Mouse (Mus musculus): ENCODE results near the gene Timm8b.
"Not testable (repeated sequence)": the region's sequence is repeated elsewhere in the genome, so short reads cannot be mapped to it uniquely, and the experiment has no call there.

The Timm8b gene

GRCm38 (mm10) chr9:50602055-50602845, 1.5 kb upstream of the Timm8b start:
- DNase-seq (ENCODE audit: low spot score in 2 of 2): no peak

GRCm38 (mm10) chr9:50603998-50604324, 251 bp downstream of the Timm8b start:
- DNase-seq (ENCODE audit: low spot score in 2 of 2): no peak

- no peak for DNase-seq (ENCODE audit: low spot score in 2 of 2)
Observed at GRCm38 (mm10) chr9:50604338-50604737, 628 bp downstream of the Timm8b start.

- no peak for DNase-seq (ENCODE audit: low spot score in 2 of 2)
Observed at GRCm38 (mm10) chr9:50612115-50612514, 8.4 kb downstream of the Timm8b start.

- no peak for DNase-seq (ENCODE audit: low spot score in 2 of 2)
Observed at GRCm38 (mm10) chr9:50616161-50616560, 12.5 kb downstream of the Timm8b start.

- DNase-seq (ENCODE audit: low spot score in 2 of 2): peak; percentile 86 to 88
Observed at GRCm38 (mm10) chr9:50616766-50617603, 13.3 kb downstream of the Timm8b start, which contains the start of the genes Pih1d2 and Nkapd1. Pih1d2 (plus strand) TSS chr9:50617321. Nkapd1 (minus strand) TSS chr9:50617464.

- DNase-seq (ENCODE audit: low spot score in 2 of 2): no peak
Observed at GRCm38 (mm10) chr9:50617794-50618330, 14.2 kb downstream of the Timm8b start.

GRCm38 (mm10) chr9:50630903-50631302, 27.2 kb downstream of the Timm8b start:
- not testable (repeated sequence) for DNase-seq (ENCODE audit: low spot score in 2 of 2)

GRCm38 (mm10) chr9:50632016-50632688, 28.4 kb downstream of the Timm8b start:
- no peak for DNase-seq (ENCODE audit: low spot score in 2 of 2)

GRCm38 (mm10) chr9:50633059-50633458, 29.3 kb downstream of the Timm8b start:
- no peak for DNase-seq (ENCODE audit: low spot score in 2 of 2)

- DNase-seq (ENCODE audit: low spot score in 2 of 2): no peak
Observed at GRCm38 (mm10) chr9:50634270-50634669, 30.6 kb downstream of the Timm8b start.

- no peak for DNase-seq (ENCODE audit: low spot score in 2 of 2)
Observed at GRCm38 (mm10) chr9:50646826-50647370, 43.2 kb downstream of the Timm8b start.

GRCm38 (mm10) chr9:50650503-50650902, 46.8 kb downstream of the Timm8b start:
- no peak for DNase-seq (ENCODE audit: low spot score in 2 of 2)

All from urinary bladder, postnatal 36 days (tissue).